Mouse (Mus musculus) liver, embryonic 14 days (tissue): ENCODE measurements around the gene Epgn. TPM values are rescaled to one million over a fixed set of nuclear protein-coding genes. Genes with fewer than 3 reads are reported as not detected.

Experiments
- polyA plus RNA-seq: library from polyadenylated mRNA; depleted of rRNA; stranded (reverse); fragments of >200 nt; gene quantifications from 2 replicates; pipeline ENCODE4 v1.2.3, GENCODE M21; 2012; rRNA removed

Epgn gene
- polyA plus RNA-seq = 0.01 and 0.02 TPM in 2 replicates

DNA sequence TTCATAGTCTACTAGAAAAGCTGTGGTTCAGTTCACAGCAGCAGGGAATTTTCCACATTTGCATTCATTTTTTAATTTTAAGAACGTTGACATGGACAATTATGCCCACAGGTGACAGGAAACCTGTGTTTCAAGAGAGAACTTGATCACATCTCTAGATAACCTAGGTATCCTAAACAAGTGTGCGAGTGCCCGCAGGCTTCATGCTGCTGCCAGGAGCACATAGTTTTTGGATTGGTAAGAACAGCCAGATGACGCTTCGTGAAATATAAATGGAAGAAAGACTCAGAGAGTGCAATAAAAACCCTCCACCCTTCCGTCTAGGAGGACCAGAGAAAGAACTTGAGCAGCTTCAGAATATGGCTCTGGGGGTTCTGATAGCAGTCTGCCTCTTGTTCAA lies at the start of gene Epgn:
Gene Epgn, plus strand, starts transcription at position 301 of the 400 bp plus-strand sequence.

DNA sequence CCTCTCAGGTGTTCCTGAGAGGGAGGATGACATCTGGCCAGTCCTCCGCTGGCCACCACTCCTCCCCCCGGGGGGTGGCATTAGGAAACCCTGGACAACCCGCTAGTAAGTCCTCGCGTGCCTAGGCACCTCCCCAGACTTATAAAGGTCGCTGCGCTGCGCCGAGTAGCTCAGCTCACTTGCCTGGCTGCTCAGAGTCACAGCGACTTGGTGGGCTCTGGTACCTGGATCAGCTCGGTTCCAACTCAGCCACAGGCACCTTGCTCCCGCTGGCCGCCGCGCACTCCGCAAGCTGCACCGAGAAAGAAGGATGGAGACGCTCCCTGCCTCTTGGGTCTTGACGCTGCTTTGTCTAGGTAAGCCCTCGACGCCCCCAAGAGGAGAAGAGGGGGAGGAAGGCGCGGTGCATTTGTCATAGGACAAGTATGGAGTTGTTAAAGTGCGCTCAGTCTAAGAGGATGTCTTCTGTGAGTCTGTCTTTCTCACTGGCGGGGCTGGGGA lies 47.2 kb downstream of the Epgn start, which contains the start of gene Ereg:
Gene Ereg, plus strand, starts transcription at position 173 of the 501 bp plus-strand sequence.

Other genes with a start within 250 kb of the Epgn start
- 0.05 TPM in 1 of 2 replicates, not detected in the other for gene Cxcl3, start 241.4 kb upstream of the Epgn start, polyA plus RNA-seq
- 0.01 TPM in 1 of 2 replicates, not detected in the other for gene Cxcl15, start 232.9 kb upstream of the Epgn start, polyA plus RNA-seq
- 2.8 and 5.6 TPM in 2 replicates for gene Cxcl1, start 136.2 kb upstream of the Epgn start, polyA plus RNA-seq
- 0.08 and 0.15 TPM in 2 replicates for gene Cxcl2, start 123.6 kb upstream of the Epgn start, polyA plus RNA-seq
- gene Mthfd2l, start 96.3 kb upstream of the Epgn start, polyA plus RNA-seq = 5.2 and 5.3 TPM in 2 replicates
- gene Ereg, start 47.2 kb downstream of the Epgn start, polyA plus RNA-seq = 0.05 and 0.10 TPM in 2 replicates
- gene Areg, start 112.1 kb downstream of the Epgn start, polyA plus RNA-seq = not detected in 2 replicates